Mouse (Mus musculus): Measurements from ENCODE around the gene Caprin1.

- TF ChIP-seq GATA1 (IDR thresholded peaks at IDR 0.05; ENCODE audit: low read length) (no peak), TAL1 (IDR thresholded peaks at IDR 0.05; ENCODE audit: low read length) (no peak)
These were observed 35.5 kb downstream of the Caprin1 start for GRCm38 (mm10) chr2:103761993-103762392.
